ENCODE assay signal across 8 mouse cellular contexts in the genomic region with DNA sequence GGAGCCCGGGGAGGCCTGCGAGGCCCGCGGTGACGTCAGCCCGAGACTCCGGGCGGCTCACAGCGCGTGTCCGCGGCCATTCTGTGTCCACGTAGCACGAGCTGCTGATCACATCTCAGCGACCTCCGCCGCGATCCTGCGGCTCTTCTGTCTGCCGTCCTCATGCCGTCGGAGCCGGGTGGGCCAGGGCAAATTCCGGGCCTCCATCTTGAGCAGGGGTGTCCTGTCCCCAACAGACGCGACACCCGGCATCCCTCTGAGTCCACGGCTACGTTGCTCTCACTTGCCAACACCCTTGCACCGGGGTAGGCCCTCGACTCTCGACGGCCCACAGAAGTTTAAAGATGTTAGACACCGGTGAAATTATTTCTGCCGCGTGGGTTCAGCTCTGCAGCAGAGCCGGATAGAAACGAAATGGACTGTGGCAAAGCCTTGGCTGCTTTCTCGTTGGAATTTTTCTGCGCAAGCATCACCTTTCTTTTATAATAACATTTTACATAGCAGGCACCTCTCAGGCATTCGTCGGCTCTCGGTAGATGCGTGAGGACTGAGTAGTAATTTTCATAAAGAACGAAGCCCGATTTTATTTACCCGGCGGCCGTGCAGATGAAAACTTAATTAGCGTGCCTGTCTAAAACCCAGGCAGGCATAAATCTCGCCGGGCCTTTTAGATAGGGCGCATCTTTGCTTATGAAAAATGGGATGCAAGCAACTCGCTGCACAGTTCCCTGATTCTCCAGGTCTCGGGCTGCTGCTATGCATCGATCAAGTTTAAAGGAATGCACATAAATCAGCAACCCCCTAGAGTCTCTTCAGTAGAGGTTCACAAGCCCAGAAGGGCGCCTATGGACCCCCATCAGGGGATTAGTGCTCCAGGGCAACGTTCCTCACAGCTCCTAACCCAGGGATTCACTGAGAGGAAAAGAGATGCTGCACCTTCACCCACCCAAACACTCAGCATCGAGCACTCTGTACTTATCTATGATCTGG. TPM values are rescaled to one million over a fixed set of nuclear protein-coding genes. Genes with fewer than 3 reads are reported as not detected.
DNase-seq lines count a peak whose midpoint lies in the region; ATAC-seq and TF ChIP-seq lines count a peak whose summit lies in the region.
"Had no signal": no experiment of that assay in that cellular context is flagged by ENCODE, and none has a peak within 500 bp of the region (broad histone marks: within the 10 kb centered on the region; RNA-seq: fewer than 3 reads in every experiment).

No protein-coding gene starts in this region.

- intact Hi-C loops in left cerebral cortex, postnatal 4 days (cut with DNase I), result no loop called here

- no peaks in the 10 kb centered on the region for H3K9me3 ChIP-seq in lung, embryonic 16.5 days (ENCODE audit: control insufficient read depth, low read length)
- H3K9me3 ChIP-seq in embryonic facial prominence, embryonic 13.5 days, result no peaks in the 10 kb centered on the region
- no peaks in the 10 kb centered on the region for H3K9me3 ChIP-seq in intestine, postnatal 0 days (ENCODE audit: control insufficient read depth)
- H3K9me3 ChIP-seq in stomach, embryonic 15.5 days, result no peaks in the 10 kb centered on the region

- TF ChIP-seq CTCF in intestine, postnatal 0 days (IDR thresholded peaks at IDR 0.05; ENCODE audit: low read depth), result no peak

- 0 out of 2 replicates have a peak, but pooled peaks cover 3% of the 10 kb centered on the region for H3K4me1 ChIP-seq in lung, embryonic 16.5 days (replicated peaks; ENCODE audit: control insufficient read depth, insufficient read depth, low read length)
- H3K4me1 ChIP-seq in embryonic facial prominence, embryonic 13.5 days, result no peaks in the 10 kb centered on the region
- no peaks in the 10 kb centered on the region for H3K4me1 ChIP-seq in intestine, postnatal 0 days (replicated peaks; ENCODE audit: control insufficient read depth, insufficient read depth, low read length)
- peaks cover 4% of the 10 kb centered on the region; the same call in 1 of the 2 replicates for H3K4me1 ChIP-seq in stomach, embryonic 15.5 days

- no peak overlapping the region for H3K27ac ChIP-seq in lung, embryonic 16.5 days (ENCODE audit: low read length)
- no peak overlapping the region for H3K27ac ChIP-seq in embryonic facial prominence, embryonic 13.5 days
- H3K27ac ChIP-seq in intestine, postnatal 0 days (ENCODE audit: low read depth, low read length), result no peak overlapping the region
- no peak overlapping the region for H3K27ac ChIP-seq in stomach, embryonic 15.5 days

- peaks cover 86% of the 10 kb centered on the region for H3K27me3 ChIP-seq in lung, embryonic 16.5 days (ENCODE audit: control insufficient read depth, insufficient read depth, low read depth, low read length)
- peaks cover 93% of the 10 kb centered on the region for H3K27me3 ChIP-seq in embryonic facial prominence, embryonic 13.5 days
- H3K27me3 ChIP-seq in intestine, postnatal 0 days (replicated peaks; ENCODE audit: control insufficient read depth, insufficient read depth, low read length), result peaks cover 93% of the 10 kb centered on the region
- H3K27me3 ChIP-seq in stomach, embryonic 15.5 days (replicated peaks), result peaks cover 82% of the 10 kb centered on the region

- no peak overlapping the region for H3K9ac ChIP-seq in lung, embryonic 16.5 days (ENCODE audit: low read length)
- no peak overlapping the region for H3K9ac ChIP-seq in embryonic facial prominence, embryonic 13.5 days
- H3K9ac ChIP-seq in intestine, postnatal 0 days (ENCODE audit: low read depth, low read length), result no peak overlapping the region
- no peak overlapping the region for H3K9ac ChIP-seq in stomach, embryonic 15.5 days

- H3K4me2 ChIP-seq in lung, embryonic 16.5 days (ENCODE audit: low read depth, low read length), result no peak overlapping the region
- H3K4me2 ChIP-seq in embryonic facial prominence, embryonic 13.5 days, result peak overlapping the region; percentile 9; the same call in 1 of the 2 replicates
- H3K4me2 ChIP-seq in intestine, postnatal 0 days (replicated peaks; ENCODE audit: low read depth), result peak overlapping the region; percentile 28
- peak overlapping the region; percentile 11; the same call in 1 of the 2 replicates for H3K4me2 ChIP-seq in stomach, embryonic 15.5 days

- no peak for ATAC-seq in lung, embryonic 16.5 days (ENCODE audit: low read depth)
- no peak for ATAC-seq in embryonic facial prominence, embryonic 13.5 days (ENCODE audit: insufficient number of reproducible peaks, insufficient read depth, low FRiP score, low TSS enrichment, low read depth)
- 0 out of 2 replicates have a peak, but pooled peaks have one; percentile 16 for ATAC-seq in intestine, postnatal 0 days
- ATAC-seq in stomach, embryonic 15.5 days (ENCODE audit: insufficient read depth, low FRiP score, low read depth), result no peak
- ATAC-seq in activated CD4-positive, CD25-positive, alpha-beta regulatory T cell, adult 4 months, result no peak

- no peaks in the 10 kb centered on the region for H3K36me3 ChIP-seq in lung, embryonic 16.5 days (ENCODE audit: control insufficient read depth, insufficient read depth, low read length)
- H3K36me3 ChIP-seq in embryonic facial prominence, embryonic 13.5 days, result no peaks in the 10 kb centered on the region
- no peaks in the 10 kb centered on the region for H3K36me3 ChIP-seq in intestine, postnatal 0 days (ENCODE audit: control insufficient read depth, insufficient read depth)
- no peaks in the 10 kb centered on the region for H3K36me3 ChIP-seq in stomach, embryonic 15.5 days

- DNase-seq in lung, postnatal 36 days, result no peak
- no peak for DNase-seq in left cerebral cortex, postnatal 4 days

- H3K4me3 ChIP-seq in lung, embryonic 16.5 days (ENCODE audit: low read length), result peak overlapping the region; percentile 16; the same call in 1 of the 2 replicates
- peak overlapping the region; percentile 3; the same call in 1 of the 2 replicates for H3K4me3 ChIP-seq in embryonic facial prominence, embryonic 13.5 days
- peak overlapping the region; percentile 3; the same call in 1 of the 2 replicates for H3K4me3 ChIP-seq in intestine, postnatal 0 days (ENCODE audit: low read depth, low read length)
- H3K4me3 ChIP-seq in stomach, embryonic 15.5 days (replicated peaks), result no peak overlapping the region

- 1% methylated on average over 59 of the region's 59 CpGs for WGBS in lung, embryonic 16.5 days
- WGBS in embryonic facial prominence, embryonic 13.5 days, result under 1% methylated on average over 59 of the region's 59 CpGs
- WGBS in intestine, postnatal 0 days, result 2% methylated on average over 59 of the region's 59 CpGs
- 1% methylated on average over 59 of the region's 59 CpGs for WGBS in stomach, embryonic 15.5 days

RNA-seq across cellular contexts. Expression of gene Hoxa13, which starts 6.9 kb away (rescaled TPM):
- polyA plus RNA-seq in lung, embryonic 16.5 days (2015; fragmentation: Nextera tagmentation; extraction: Ambion mirVana), result not detected in 2 replicates
- not detected in 2 replicates for polyA plus RNA-seq in embryonic facial prominence, embryonic 13.5 days (2015; fragmentation: Nextera tagmentation; extraction: Ambion mirVana)
- polyA plus RNA-seq in intestine, postnatal 0 days (2015; fragmentation: Nextera tagmentation; extraction: Ambion mirVana), result not detected in 2 replicates
- 0.15 TPM in 1 of 2 replicates, not detected in the other for polyA plus RNA-seq in stomach, embryonic 15.5 days (2015; fragmentation: Nextera tagmentation; extraction: Ambion mirVana)
- polyA plus RNA-seq in activated CD4-positive, CD25-positive, alpha-beta regulatory T cell, adult 4 months (2017; shearing (Covaris generic)), result not detected
- total RNA-seq in left cerebral cortex, postnatal 4 days (2021), result not detected
- polyA plus RNA-seq: thymus, postnatal 0 days had no signal

RNA-seq across cellular contexts. Expression of gene Hoxa11, which starts 8.2 kb away (rescaled TPM):
- polyA plus RNA-seq in lung, embryonic 16.5 days (2015; fragmentation: Nextera tagmentation; extraction: Ambion mirVana), result not detected in 2 replicates
- not detected in 2 replicates for polyA plus RNA-seq in embryonic facial prominence, embryonic 13.5 days (2015; fragmentation: Nextera tagmentation; extraction: Ambion mirVana)
- 1.1 TPM in 1 of 2 replicates, not detected in the other for polyA plus RNA-seq in intestine, postnatal 0 days (2015; fragmentation: Nextera tagmentation; extraction: Ambion mirVana)
- polyA plus RNA-seq in stomach, embryonic 15.5 days (2015; fragmentation: Nextera tagmentation; extraction: Ambion mirVana), result 0.18 and 0.59 TPM in 2 replicates
- not detected for polyA plus RNA-seq in activated CD4-positive, CD25-positive, alpha-beta regulatory T cell, adult 4 months (2017; shearing (Covaris generic))
- total RNA-seq in left cerebral cortex, postnatal 4 days (2021), result not detected
- polyA plus RNA-seq: thymus, postnatal 0 days had no signal

RNA-seq across cellular contexts. Expression of gene Hoxa10, which starts 13.2 kb away (rescaled TPM):
- 0.21 TPM in 1 of 2 replicates, not detected in the other for polyA plus RNA-seq in lung, embryonic 16.5 days (2015; fragmentation: Nextera tagmentation; extraction: Ambion mirVana)
- polyA plus RNA-seq in embryonic facial prominence, embryonic 13.5 days (2015; fragmentation: Nextera tagmentation; extraction: Ambion mirVana), result 0.13 TPM in 1 of 2 replicates, not detected in the other
- 0.17 and 7.8 TPM in 2 replicates for polyA plus RNA-seq in intestine, postnatal 0 days (2015; fragmentation: Nextera tagmentation; extraction: Ambion mirVana)
- polyA plus RNA-seq in stomach, embryonic 15.5 days (2015; fragmentation: Nextera tagmentation; extraction: Ambion mirVana), result 1.3 and 2.7 TPM in 2 replicates
- polyA plus RNA-seq in activated CD4-positive, CD25-positive, alpha-beta regulatory T cell, adult 4 months (2017; shearing (Covaris generic)), result not detected
- total RNA-seq in left cerebral cortex, postnatal 4 days (2021), result not detected

RNA-seq across cellular contexts. Expression of gene Hoxa9, which starts 22.9 kb away (rescaled TPM):
- 0.06 and 0.41 TPM in 2 replicates for polyA plus RNA-seq in lung, embryonic 16.5 days (2015; fragmentation: Nextera tagmentation; extraction: Ambion mirVana)
- polyA plus RNA-seq in embryonic facial prominence, embryonic 13.5 days (2015; fragmentation: Nextera tagmentation; extraction: Ambion mirVana), result not detected in 2 replicates
- polyA plus RNA-seq in intestine, postnatal 0 days (2015; fragmentation: Nextera tagmentation; extraction: Ambion mirVana), result 1.1 and 3.0 TPM in 2 replicates
- polyA plus RNA-seq in stomach, embryonic 15.5 days (2015; fragmentation: Nextera tagmentation; extraction: Ambion mirVana), result 0.49 and 1.9 TPM in 2 replicates
- under 1 TPM in 1 of 2 experiments, not detected in 1; 0.11 TPM for polyA plus RNA-seq in activated CD4-positive, CD25-positive, alpha-beta regulatory T cell, adult 4 months (2017; shearing (Covaris generic))
- not detected for total RNA-seq in left cerebral cortex, postnatal 4 days (2021)

RNA-seq across cellular contexts. Expression of gene Hoxa7, which starts 32.2 kb away (rescaled TPM):
- polyA plus RNA-seq in lung, embryonic 16.5 days (2015; fragmentation: Nextera tagmentation; extraction: Ambion mirVana), result 5.8 and 6.9 TPM in 2 replicates
- polyA plus RNA-seq in embryonic facial prominence, embryonic 13.5 days (2015; fragmentation: Nextera tagmentation; extraction: Ambion mirVana), result not detected in 2 replicates
- 5.6 and 6.2 TPM in 2 replicates for polyA plus RNA-seq in intestine, postnatal 0 days (2015; fragmentation: Nextera tagmentation; extraction: Ambion mirVana)
- 7.6 and 12.1 TPM in 2 replicates for polyA plus RNA-seq in stomach, embryonic 15.5 days (2015; fragmentation: Nextera tagmentation; extraction: Ambion mirVana)
- polyA plus RNA-seq in activated CD4-positive, CD25-positive, alpha-beta regulatory T cell, adult 4 months (2017; shearing (Covaris generic)), result not detected
- total RNA-seq in left cerebral cortex, postnatal 4 days (2021), result not detected
